Comparison of ENCODE assay signal across 8 mouse cellular contexts in the genomic region with DNA sequence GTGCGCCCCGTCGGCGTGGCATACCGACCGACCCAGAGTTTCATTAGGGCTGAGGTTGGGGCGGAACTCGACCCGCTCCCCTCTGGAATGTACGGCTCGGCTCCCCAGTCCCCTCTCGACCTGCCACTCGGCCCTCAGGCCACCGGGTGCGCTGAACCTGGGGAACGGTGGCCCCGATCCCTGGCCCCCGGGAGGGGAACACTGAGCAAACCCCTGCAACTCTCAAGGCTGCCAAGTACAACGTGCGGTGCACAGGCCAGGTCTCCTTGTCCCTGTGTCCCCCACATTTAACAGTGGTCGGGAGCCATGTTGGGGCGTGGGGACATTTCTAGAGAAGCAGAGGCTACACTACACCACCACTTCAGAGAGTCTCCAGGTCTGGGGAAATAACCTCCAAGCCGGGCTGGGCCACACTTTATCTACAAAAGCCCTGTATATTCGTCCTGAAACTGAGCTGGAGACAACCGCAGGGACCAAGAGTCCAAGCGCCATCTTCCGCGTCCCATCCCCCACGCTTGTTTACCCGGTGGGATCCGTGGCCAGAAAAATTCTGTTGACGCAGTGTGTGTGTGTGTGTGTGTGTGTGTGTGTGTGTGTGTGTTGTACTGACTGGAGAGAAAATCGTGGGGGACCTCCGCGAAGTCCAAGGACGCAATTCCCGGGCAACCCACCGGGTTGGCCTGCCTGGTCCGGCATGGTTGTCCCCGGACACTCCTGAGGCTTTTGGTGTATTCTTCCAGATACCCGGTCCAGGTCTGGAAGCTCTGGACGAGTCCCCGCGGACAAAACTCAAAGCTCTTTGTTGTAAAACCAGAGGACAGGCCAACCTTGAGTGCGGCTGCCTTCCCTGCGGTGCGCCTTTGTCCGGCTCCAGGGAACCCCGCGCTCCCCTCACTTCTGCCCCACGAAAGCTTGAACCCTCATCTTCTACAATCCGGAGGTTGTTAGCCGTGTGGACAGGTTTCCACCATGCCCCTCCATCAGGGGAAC. TPM values are rescaled to one million over a fixed set of nuclear protein-coding genes. Genes with fewer than 3 reads are reported as not detected.
DNase-seq lines count a peak whose midpoint lies in the region; ATAC-seq and TF ChIP-seq lines count a peak whose summit lies in the region.

No protein-coding gene starts in this region.

- peak overlapping the region; percentile 100 for H3K27ac ChIP-seq in embryonic fibroblast, embryonic 13.5 days (ENCODE audit: insufficient read depth, low read length)
- peak overlapping the region; percentile 99 for H3K27ac ChIP-seq in heart, embryonic 15.5 days
- H3K27ac ChIP-seq in liver, embryonic 15.5 days (replicated peaks), result peak overlapping the region; percentile 86
- peak overlapping the region; percentile 100 for H3K27ac ChIP-seq in neural tube, embryonic 15.5 days (replicated peaks)

- no peaks in the 10 kb centered on the region for H3K36me3 ChIP-seq in heart, embryonic 15.5 days
- no peaks in the 10 kb centered on the region for H3K36me3 ChIP-seq in liver, embryonic 15.5 days (replicated peaks)
- no peaks in the 10 kb centered on the region for H3K36me3 ChIP-seq in neural tube, embryonic 15.5 days

- peak overlapping the region; percentile 96 for H3K9ac ChIP-seq in heart, embryonic 15.5 days
- H3K9ac ChIP-seq in liver, embryonic 15.5 days, result peak overlapping the region; percentile 52
- H3K9ac ChIP-seq in neural tube, embryonic 15.5 days (replicated peaks), result peak overlapping the region; percentile 78

- no peaks in the 10 kb centered on the region for H3K27me3 ChIP-seq in heart, embryonic 15.5 days
- peaks cover 100% of the 10 kb centered on the region for H3K27me3 ChIP-seq in liver, embryonic 15.5 days
- H3K27me3 ChIP-seq in neural tube, embryonic 15.5 days (replicated peaks), result no peaks in the 10 kb centered on the region

- no peak for ATAC-seq in heart, embryonic 15.5 days (replicated peaks; ENCODE audit: insufficient number of reproducible peaks, insufficient read depth, low FRiP score, low read depth)
- no peak for ATAC-seq in liver, embryonic 15.5 days (ENCODE audit: insufficient read depth)
- no peak for ATAC-seq in neural tube, embryonic 15.5 days (ENCODE audit: low FRiP score)

- H3K4me2 ChIP-seq in heart, embryonic 15.5 days, result peak overlapping the region; percentile 89
- peak overlapping the region; percentile 68 for H3K4me2 ChIP-seq in liver, embryonic 15.5 days
- H3K4me2 ChIP-seq in neural tube, embryonic 15.5 days, result peak overlapping the region; percentile 85

- under 1% methylated on average over 53 of the region's 53 CpGs for WGBS in heart, embryonic 15.5 days
- WGBS in liver, embryonic 15.5 days (ENCODE audit: insufficient replicate concordance), result under 1% methylated on average over 53 of the region's 53 CpGs
- WGBS in neural tube, embryonic 15.5 days, result under 1% methylated on average over 53 of the region's 53 CpGs

- H3K4me1 ChIP-seq in embryonic fibroblast, embryonic 13.5 days (ENCODE audit: control insufficient read depth, insufficient read depth, low read length), result 0 out of 2 replicates have a peak, but pooled peaks cover 3% of the 10 kb centered on the region
- H3K4me1 ChIP-seq in heart, embryonic 15.5 days (replicated peaks), result peaks cover 26% of the 10 kb centered on the region
- peaks cover 40% of the 10 kb centered on the region for H3K4me1 ChIP-seq in liver, embryonic 15.5 days (replicated peaks)
- peaks cover 41% of the 10 kb centered on the region for H3K4me1 ChIP-seq in neural tube, embryonic 15.5 days

- H3K4me3 ChIP-seq in embryonic fibroblast, embryonic 13.5 days (ENCODE audit: insufficient read depth, low read length), result peak overlapping the region; percentile 68
- peak overlapping the region; percentile 95 for H3K4me3 ChIP-seq in heart, embryonic 15.5 days
- H3K4me3 ChIP-seq in liver, embryonic 15.5 days (replicated peaks), result peak overlapping the region; percentile 63
- H3K4me3 ChIP-seq in neural tube, embryonic 15.5 days (replicated peaks), result peak overlapping the region; percentile 92

- TF ChIP-seq CTCF in embryonic fibroblast, embryonic 13.5 days (IDR thresholded peaks at IDR 0.05; ENCODE audit: borderline replicate concordance, insufficient read depth, low read length), result no peak

- DNase-seq in 3T3-L1 (ENCODE audit: low read depth, low spot score), result peak; percentile 78
- DNase-seq in adrenal gland, postnatal 10 days, result peak; percentile 83
- peak; percentile 82 for DNase-seq in kidney, postnatal 14 days
- peak; percentile 65 to 78 for DNase-seq in urinary bladder, postnatal 4 days (ENCODE audit: low spot score in 2 of 2)

- H3K9me3 ChIP-seq in heart, embryonic 15.5 days (replicated peaks), result no peaks in the 10 kb centered on the region
- no peaks in the 10 kb centered on the region for H3K9me3 ChIP-seq in liver, embryonic 15.5 days (replicated peaks)
- no peaks in the 10 kb centered on the region for H3K9me3 ChIP-seq in neural tube, embryonic 15.5 days (replicated peaks)

- peak; percentile 80 for TF ChIP-seq POLR2A in embryonic fibroblast, embryonic 13.5 days (IDR thresholded peaks at IDR 0.05; ENCODE audit: low read depth, low read length)

RNA-seq across cellular contexts. Expression of gene Tnrc18, which starts 3.1 kb away (rescaled TPM):
- total RNA-seq in adrenal gland, postnatal 10 days (2021), result 10 to 100 TPM; 77.5 to 98.6 TPM
- polyA plus RNA-seq in embryonic fibroblast, embryonic 13.5 days (2011; ENCODE audit: insufficient read length, low read depth, missing spikeins), result 98.0 and 124 TPM in 2 replicates
- 17.1 and 24.2 TPM in 2 replicates for polyA plus RNA-seq in heart, embryonic 15.5 days (2015; fragmentation: Nextera tagmentation; extraction: Ambion mirVana)
- polyA plus RNA-seq in liver, embryonic 15.5 days (2015; fragmentation: Nextera tagmentation; extraction: Ambion mirVana), result 3.4 and 3.7 TPM in 2 replicates
- 22.5 and 26.0 TPM in 2 replicates for polyA plus RNA-seq in neural tube, embryonic 15.5 days (2015; fragmentation: Nextera tagmentation; extraction: Ambion mirVana)
